ENCODE assay signal across 26 mouse cellular contexts in the genomic region with DNA sequence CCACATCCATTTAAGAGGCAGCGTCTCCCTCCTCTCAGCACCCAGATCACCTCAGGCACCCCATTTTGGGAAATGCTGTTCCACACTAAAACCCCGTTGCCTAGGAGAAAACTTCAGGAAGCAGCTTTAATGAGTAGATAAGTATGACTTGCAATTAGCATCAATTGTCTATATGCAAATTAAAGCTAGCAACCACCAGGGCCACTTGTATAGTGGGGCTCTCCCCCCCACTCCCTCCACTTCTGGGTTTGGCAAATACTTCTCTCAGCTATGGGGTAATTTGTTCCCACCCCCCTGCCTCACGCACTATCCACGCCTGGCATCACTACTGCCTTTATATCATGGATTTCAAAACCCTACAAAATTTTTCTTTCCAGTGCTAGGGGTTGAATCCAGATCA. TPM values are rescaled to one million over a fixed set of nuclear protein-coding genes. Genes with fewer than 3 reads are reported as not detected.
A peak's percentile ranks its signal among the peaks of the same experiment; 100 is the strongest.
DNase-seq lines count a peak whose midpoint lies in the region; ATAC-seq and TF ChIP-seq lines count a peak whose summit lies in the region.
"Had no signal": no experiment of that assay in that cellular context is flagged by ENCODE, and none has a peak within 500 bp of the region (broad histone marks: within the 10 kb centered on the region; RNA-seq: fewer than 3 reads in every experiment).

No protein-coding gene starts in this region.

- TF ChIP-seq CTCF in heart, adult 2 months (IDR thresholded peaks at IDR 0.05): no peak

- intact Hi-C loops in heart, adult 2 months (cut with DNase I): no loop called here

- no peak for ATAC-seq in hindbrain, embryonic 16.5 days
- ATAC-seq in forebrain, embryonic 16.5 days: peak; percentile 54
- ATAC-seq: midbrain, embryonic 15.5 days had no signal

- TF ChIP-seq POLR2A in heart, adult 2 months (IDR thresholded peaks at IDR 0.05; ENCODE audit: insufficient read depth, low read depth, low read length): no peak

- WGBS in hindbrain, embryonic 16.5 days: 43% methylated on average over 4 of the region's 4 CpGs
- WGBS in hindbrain, embryonic 10.5 days: 86% methylated on average over 4 of the region's 4 CpGs
- 15% methylated on average over 4 of the region's 4 CpGs for WGBS in forebrain, embryonic 16.5 days
- WGBS in heart, adult 2 months: 91% methylated on average over 4 of the region's 4 CpGs

- no peak overlapping the region for H3K4me2 ChIP-seq in hindbrain, embryonic 16.5 days (ENCODE audit: low read length)
- H3K4me2 ChIP-seq in forebrain, embryonic 16.5 days (ENCODE audit: low read length): no peak overlapping the region
- H3K4me2 ChIP-seq: embryonic facial prominence, embryonic 12.5 days; limb, embryonic 13.5 days; liver, embryonic 11.5 days; lung, embryonic 15.5 days; midbrain, embryonic 15.5 days had no signal

- no peak overlapping the region; the same call in 1 of the 2 replicates for H3K9ac ChIP-seq in hindbrain, embryonic 16.5 days (ENCODE audit: low read depth, low read length)
- H3K9ac ChIP-seq in forebrain, embryonic 16.5 days (replicated peaks; ENCODE audit: low read depth, low read length): no peak overlapping the region
- no peak overlapping the region for H3K9ac ChIP-seq in heart, adult 2 months (ENCODE audit: low read depth, low read length)
- H3K9ac ChIP-seq: embryonic facial prominence, embryonic 12.5 days; limb, embryonic 13.5 days; lung, embryonic 15.5 days; midbrain, embryonic 15.5 days had no signal

- no peaks in the 10 kb centered on the region for H3K79me2 ChIP-seq in heart, adult 2 months (replicated peaks; ENCODE audit: control insufficient read depth, insufficient read depth, low read length)

- H3K9me3 ChIP-seq in hindbrain, embryonic 16.5 days (ENCODE audit: control insufficient read depth, low read length): no peaks in the 10 kb centered on the region
- no peaks in the 10 kb centered on the region for H3K9me3 ChIP-seq in hindbrain, embryonic 10.5 days
- no peaks in the 10 kb centered on the region for H3K9me3 ChIP-seq in forebrain, embryonic 16.5 days (ENCODE audit: control insufficient read depth, low read length)
- H3K9me3 ChIP-seq: embryonic facial prominence, embryonic 12.5 days; limb, embryonic 13.5 days; lung, embryonic 15.5 days; midbrain, embryonic 10.5 days; midbrain, embryonic 15.5 days had no signal

- TF ChIP-seq EP300 in heart, adult 2 months (IDR thresholded peaks at IDR 0.05; ENCODE audit: insufficient read depth, low read depth, low read length): no peak

- no peak overlapping the region for H3K4me3 ChIP-seq in hindbrain, embryonic 16.5 days (ENCODE audit: low read length)
- H3K4me3 ChIP-seq in hindbrain, embryonic 10.5 days: no peak overlapping the region
- no peak overlapping the region for H3K4me3 ChIP-seq in forebrain, embryonic 16.5 days (replicated peaks; ENCODE audit: low read length)
- H3K4me3 ChIP-seq in heart, adult 2 months: no peak overlapping the region
- H3K4me3 ChIP-seq: embryonic facial prominence, embryonic 12.5 days; left cerebral cortex, adult 2 months; limb, embryonic 13.5 days; lung, embryonic 15.5 days; midbrain, embryonic 10.5 days; midbrain, embryonic 15.5 days had no signal

- no peak for DNase-seq in hindbrain, embryonic 10.5 days (ENCODE audit: low spot score)
- DNase-seq in right cerebral cortex, postnatal 10 days (ENCODE audit: low spot score in 2 of 2): peak; percentile 61 to 71
- DNase-seq in right cerebral cortex, adult 2 months (ENCODE audit: low spot score in 2 of 2): no peak
- DNase-seq in gastrocnemius, postnatal 10 days: no peak
- no peak for DNase-seq in heart, adult 2 months
- DNase-seq: adrenal gland, adult 2 months; adrenal gland, postnatal 36 days; cerebellum, adult 11 months; cerebellum, adult 9-10 months; embryo, embryonic 11 days; heart, postnatal 14 days; kidney, adult 2 months; kidney, postnatal 4 days; retina, postnatal 1 day; spleen, adult 18-20 months; thymus, postnatal 14 days had no signal

- peak overlapping the region; percentile 17; the same call in 1 of the 2 replicates for H3K27ac ChIP-seq in hindbrain, embryonic 16.5 days (ENCODE audit: low read depth, low read length)
- H3K27ac ChIP-seq in hindbrain, embryonic 10.5 days: no peak overlapping the region
- H3K27ac ChIP-seq in forebrain, embryonic 16.5 days (ENCODE audit: low read length): peak overlapping the region; percentile 70
- H3K27ac ChIP-seq in heart, adult 2 months: no peak overlapping the region
- H3K27ac ChIP-seq: embryonic facial prominence, embryonic 12.5 days; kidney, postnatal 0 days; left cerebral cortex, adult 2 months; limb, embryonic 13.5 days; lung, embryonic 15.5 days; midbrain, embryonic 10.5 days; midbrain, embryonic 15.5 days had no signal

- H3K36me3 ChIP-seq in hindbrain, embryonic 16.5 days (ENCODE audit: control insufficient read depth, insufficient read depth, low read length): peaks cover 11% of the 10 kb centered on the region
- peaks cover 36% of the 10 kb centered on the region for H3K36me3 ChIP-seq in hindbrain, embryonic 10.5 days
- no peaks in the 10 kb centered on the region for H3K36me3 ChIP-seq in forebrain, embryonic 16.5 days (ENCODE audit: control insufficient read depth, insufficient read depth)
- no peaks in the 10 kb centered on the region for H3K36me3 ChIP-seq in heart, adult 2 months (ENCODE audit: control insufficient read depth, insufficient read depth, low read length)
- H3K36me3 ChIP-seq: midbrain, embryonic 15.5 days had no signal

- H3K27me3 ChIP-seq in hindbrain, embryonic 16.5 days (replicated peaks; ENCODE audit: control insufficient read depth, insufficient read depth, low read length): no peaks in the 10 kb centered on the region
- no peaks in the 10 kb centered on the region for H3K27me3 ChIP-seq in hindbrain, embryonic 10.5 days (ENCODE audit: insufficient read depth, poor library complexity, severe bottlenecking)
- H3K27me3 ChIP-seq in forebrain, embryonic 16.5 days (replicated peaks; ENCODE audit: control insufficient read depth, insufficient read depth, low read length): no peaks in the 10 kb centered on the region
- H3K27me3 ChIP-seq in heart, adult 2 months (ENCODE audit: control insufficient read depth, insufficient read depth, low read length): no peaks in the 10 kb centered on the region
- H3K27me3 ChIP-seq: embryonic facial prominence, embryonic 12.5 days; limb, embryonic 13.5 days; lung, embryonic 15.5 days; midbrain, embryonic 15.5 days had no signal

- H3K4me1 ChIP-seq in hindbrain, embryonic 16.5 days (ENCODE audit: control insufficient read depth, insufficient read depth, low read depth, low read length): peaks cover 9% of the 10 kb centered on the region
- peaks cover 21% of the 10 kb centered on the region for H3K4me1 ChIP-seq in hindbrain, embryonic 10.5 days (replicated peaks)
- peaks cover 31% of the 10 kb centered on the region for H3K4me1 ChIP-seq in forebrain, embryonic 16.5 days (replicated peaks; ENCODE audit: control insufficient read depth, insufficient read depth, low read length)
- no peaks in the 10 kb centered on the region for H3K4me1 ChIP-seq in heart, adult 2 months (ENCODE audit: control insufficient read depth, insufficient read depth, low read length)
- H3K4me1 ChIP-seq: lung, embryonic 15.5 days had no signal

RNA-seq across cellular contexts. Expression of a gene that starts 41.8 kb away (rescaled TPM):
- 166 and 173 TPM in 2 replicates for polyA plus RNA-seq in hindbrain, embryonic 16.5 days (2015; fragmentation: Nextera tagmentation; extraction: Ambion mirVana)
- 28.3 and 60.6 TPM in 2 replicates for polyA plus RNA-seq in hindbrain, embryonic 10.5 days (2016; fragmentation: Nextera tagmentation; extraction: Ambion mirVana)
- 259 and 270 TPM in 2 replicates for polyA plus RNA-seq in forebrain, embryonic 16.5 days (2015; fragmentation: Nextera tagmentation; extraction: Ambion mirVana)
- 1 to 10 TPM; 3.4 to 3.8 TPM for total RNA-seq in gastrocnemius, postnatal 10 days (2021)
- total RNA-seq in heart, adult 2 months (2021): under 1 TPM in 1 of 2 experiments, not detected in 1; 0.27 TPM
- polyA plus RNA-seq in heart, adult 2 months (2012; rRNA removed): 0.21 and 0.38 TPM in 2 replicates

RNA-seq across cellular contexts. Expression of a gene that starts 56.4 kb away (rescaled TPM):
- polyA plus RNA-seq in hindbrain, embryonic 16.5 days (2015; fragmentation: Nextera tagmentation; extraction: Ambion mirVana): 2.8 and 2.9 TPM in 2 replicates
- polyA plus RNA-seq in hindbrain, embryonic 10.5 days (2016; fragmentation: Nextera tagmentation; extraction: Ambion mirVana): 35.5 and 55.7 TPM in 2 replicates
- polyA plus RNA-seq in forebrain, embryonic 16.5 days (2015; fragmentation: Nextera tagmentation; extraction: Ambion mirVana): 4.3 and 6.1 TPM in 2 replicates
- 10 to 100 TPM; 11.8 to 13.3 TPM for total RNA-seq in gastrocnemius, postnatal 10 days (2021)
- 10 to 100 TPM in 1 of 2 experiments, 1 to 10 TPM in 1; 8.7 to 10.3 TPM for total RNA-seq in heart, adult 2 months (2021)
- 16.3 and 18.4 TPM in 2 replicates for polyA plus RNA-seq in heart, adult 2 months (2012; rRNA removed)

Comparison
In these comparisons a context has a peak if more than half of its experiments do, and no peak if none do; other contexts are left out.
1. H3K27ac ChIP-seq: peak in hindbrain, embryonic 16.5 days (single experiment) and forebrain, embryonic 16.5 days (single experiment); none in hindbrain, embryonic 10.5 days (single experiment) and heart, adult 2 months (single experiment).
2. DNase-seq: peak in right cerebral cortex, postnatal 10 days (2 of 2); none in hindbrain, embryonic 10.5 days (single experiment), right cerebral cortex, adult 2 months (0 of 2), gastrocnemius, postnatal 10 days (single experiment) and heart, adult 2 months (0 of 2).
3. RNA of a gene that starts 41.8 kb away (polyA plus RNA-seq): 259 to 270 TPM in forebrain, embryonic 16.5 days, 166 to 173 TPM in hindbrain, embryonic 16.5 days and 28.3 to 60.6 TPM in hindbrain, embryonic 10.5 days; 0.21 to 0.38 TPM in heart, adult 2 months; every median in the first group is over 10 times any median in the second.